Mouse (Mus musculus): Measurements from ENCODE around the gene Dlgap4.

- no peak for TF ChIP-seq POLR2A (IDR thresholded peaks at IDR 0.05; ENCODE audit: control insufficient read depth, extremely low read depth, insufficient read depth, low read length, poor library complexity)
- TF ChIP-seq CTCF (IDR thresholded peaks at IDR 0.05; ENCODE audit: borderline replicate concordance, control insufficient read depth, extremely low read depth, insufficient read depth, low read length, poor library complexity): no peak
Observed at GRCm38 (mm10) chr2:156722752-156723151, 109.2 kb downstream of the Dlgap4 start.

All from thymus, adult 2 months (tissue).